Comparison of ENCODE assay signal across 39 mouse cellular contexts in genomic region chr15:79548226-79548625, GRCm38 (mm10). TPM values are rescaled to one million over a fixed set of nuclear protein-coding genes. Genes with fewer than 3 reads are reported as not detected.
"Had no signal": no experiment of that assay in that cellular context is flagged by ENCODE, and none has a peak within 500 bp of the region (broad histone marks: within the 10 kb centered on the region; RNA-seq: fewer than 3 reads in every experiment).

No protein-coding gene starts in this region.

- H3K27ac ChIP-seq: left cerebral cortex, adult 2 months; limb, embryonic 10.5 days; limb, embryonic 13.5 days; liver, embryonic 12.5 days; liver, embryonic 13.5 days; liver, embryonic 14.5 days; liver, embryonic 15.5 days; lung, embryonic 15.5 days; macrophage; midbrain, embryonic 12.5 days; midbrain, embryonic 15.5 days had no signal

- H3K27me3 ChIP-seq: limb, embryonic 12.5 days; midbrain, embryonic 15.5 days had no signal

- H3K4me3 ChIP-seq: left cerebral cortex, adult 2 months; limb, embryonic 12.5 days; limb, embryonic 13.5 days; limb, embryonic 15.5 days; liver, embryonic 12.5 days; liver, embryonic 13.5 days; liver, embryonic 15.5 days; lung, embryonic 15.5 days; megakaryocyte, embryonic 14.5 days; midbrain, embryonic 12.5 days; midbrain, embryonic 15.5 days; myocyte had no signal

- H3K9ac ChIP-seq: limb, embryonic 12.5 days; limb, embryonic 13.5 days; limb, embryonic 15.5 days; liver, embryonic 12.5 days; liver, embryonic 13.5 days; liver, embryonic 14.5 days; liver, embryonic 15.5 days; liver, postnatal 0 days; lung, embryonic 14.5 days; lung, embryonic 15.5 days; midbrain, embryonic 12.5 days; midbrain, embryonic 13.5 days; midbrain, embryonic 15.5 days had no signal

- DNase-seq: left cerebral cortex, postnatal 4 days; liver; liver, embryonic 13.5 days; liver, postnatal 0 days; lung, adult 18-20 months; lung, adult 2 months; lung, embryonic 14.5 days; lung, postnatal 10 days; lung, postnatal 14 days; lung, postnatal 36 days; lung, postnatal 4 days; midbrain, embryonic 14.5 days had no signal

- ATAC-seq: liver, embryonic 12.5 days; liver, postnatal 0 days; lung, postnatal 0 days; midbrain, embryonic 13.5 days; midbrain, embryonic 15.5 days; midbrain, embryonic 16.5 days had no signal

- H3K4me2 ChIP-seq: limb, embryonic 12.5 days; limb, embryonic 13.5 days; liver, embryonic 11.5 days; midbrain, embryonic 12.5 days; midbrain, embryonic 13.5 days had no signal

- H3K9me3 ChIP-seq: limb, embryonic 10.5 days; limb, embryonic 12.5 days; limb, embryonic 13.5 days; limb, embryonic 15.5 days; liver, embryonic 12.5 days; liver, embryonic 13.5 days; liver, embryonic 15.5 days; lung, embryonic 15.5 days; midbrain, embryonic 10.5 days; midbrain, embryonic 12.5 days; midbrain, embryonic 13.5 days; midbrain, embryonic 15.5 days had no signal

RNA-seq across cellular contexts. Expression of gene Kdelr3, which starts 32.0 kb away (rescaled TPM):
- total RNA-seq: megakaryocyte, adult 5-6 weeks; megakaryocyte-erythroid progenitor cell, adult 5-6 weeks; monocyte, adult 5-6 weeks had no signal
- polyA plus RNA-seq: macrophage had no signal

RNA-seq across cellular contexts. Expression of gene Kcnj4, which starts 43.2 kb away (rescaled TPM):
- total RNA-seq: liver, adult 2 months; megakaryocyte progenitor cell, adult 5-6 weeks; megakaryocyte, adult 5-6 weeks; megakaryocyte-erythroid progenitor cell, adult 5-6 weeks; monocyte, adult 5-6 weeks had no signal
- polyA plus RNA-seq: limb, embryonic 10.5 days; limb, embryonic 11.5 days; limb, embryonic 12.5 days; limb, embryonic 13.5 days; limb, embryonic 15.5 days; liver, adult 2 months; liver, embryonic 11.5 days; liver, embryonic 12.5 days; liver, embryonic 13.5 days; liver, embryonic 14.5 days; liver, embryonic 15.5 days; liver, embryonic 16.5 days; liver, postnatal 0 days; lung, adult 2 months; lung, embryonic 14.5 days; lung, embryonic 16.5 days; lung, postnatal 0 days; macrophage; midbrain, embryonic 12.5 days; midbrain, embryonic 13.5 days; midbrain, embryonic 14.5 days; midbrain, embryonic 16.5 days had no signal

RNA-seq across cellular contexts. Expression of gene Dmc1, which starts 56.7 kb away (rescaled TPM):
- total RNA-seq: monocyte, adult 5-6 weeks had no signal
- polyA plus RNA-seq: liver, adult 2 months; macrophage; myocyte had no signal
